Mouse (Mus musculus) right cerebral cortex, adult 18-20 months (tissue): ENCODE data around the gene Elmod2.
"Not testable (repeated sequence)": the region's sequence is repeated elsewhere in the genome, so short reads cannot be mapped to it uniquely, and the experiment has no call there.

Experiments
- DNase-seq: peaks from one replicate; pipeline ENCODE4 v3.0.0; 2022; ENCODE audit warnings: mixed read lengths

The Elmod2 gene

GRCm38 (mm10) chr8:83331899-83332697 lies at the start of gene Elmod2:
Gene Elmod2 (minus strand): TSS chr8:83332486.
- peak; percentile 98 for DNase-seq

- DNase-seq: no peak
Observed at GRCm38 (mm10) chr8:83381016-83381415, 48.7 kb upstream of the Elmod2 start.

GRCm38 (mm10) chr8:83380141-83380540 lies 47.9 kb upstream of the Elmod2 start:
- no peak for DNase-seq

- DNase-seq: no peak
Observed at GRCm38 (mm10) chr8:83377231-83377630, 44.9 kb upstream of the Elmod2 start.

- DNase-seq: no peak
Observed at GRCm38 (mm10) chr8:83363156-83363769, 31.0 kb upstream of the Elmod2 start.

- no peak for DNase-seq
Observed at GRCm38 (mm10) chr8:83351315-83351714, 19.0 kb upstream of the Elmod2 start.

- no peak for DNase-seq
Observed at GRCm38 (mm10) chr8:83348263-83348662, 16.0 kb upstream of the Elmod2 start, which contains the start of gene Mgat4d. Gene Mgat4d (plus strand): TSS chr8:83348471.

- no peak for DNase-seq
Observed at GRCm38 (mm10) chr8:83342693-83343092, 10.4 kb upstream of the Elmod2 start.

- no peak for DNase-seq
Observed at GRCm38 (mm10) chr8:83342076-83342475, 9.8 kb upstream of the Elmod2 start.

GRCm38 (mm10) chr8:83332864-83333263 lies 578 bp upstream of the Elmod2 start:
- no peak for DNase-seq

GRCm38 (mm10) chr8:83331567-83331898 lies 753 bp downstream of the Elmod2 start:
- DNase-seq: peak; percentile 46

GRCm38 (mm10) chr8:83327889-83328288 lies 4.4 kb downstream of the Elmod2 start:
- DNase-seq: no peak

- no peak for DNase-seq
Observed at GRCm38 (mm10) chr8:83323056-83323455, 9.2 kb downstream of the Elmod2 start.

- DNase-seq: no peak
Observed at GRCm38 (mm10) chr8:83322374-83322773, 9.9 kb downstream of the Elmod2 start.

GRCm38 (mm10) chr8:83320543-83320942 lies 11.7 kb downstream of the Elmod2 start:
- no peak for DNase-seq

- DNase-seq: no peak
Observed at GRCm38 (mm10) chr8:83315691-83316090, 16.6 kb downstream of the Elmod2 start.

GRCm38 (mm10) chr8:83315084-83315483 lies 17.2 kb downstream of the Elmod2 start:
- DNase-seq: not testable (repeated sequence)

GRCm38 (mm10) chr8:83309836-83310235 lies 22.4 kb downstream of the Elmod2 start:
- no peak for DNase-seq

- no peak for DNase-seq
Observed at GRCm38 (mm10) chr8:83304946-83305345, 27.3 kb downstream of the Elmod2 start.

GRCm38 (mm10) chr8:83300135-83300534 lies 32.2 kb downstream of the Elmod2 start:
- DNase-seq: no peak

GRCm38 (mm10) chr8:83297375-83297774 lies 34.9 kb downstream of the Elmod2 start:
- DNase-seq: no peak

- DNase-seq: no peak
Observed at GRCm38 (mm10) chr8:83290176-83290575, 42.1 kb downstream of the Elmod2 start, which contains the start of gene Ucp1. Gene Ucp1 (plus strand): TSS chr8:83290352.

- no peak for DNase-seq
Observed at GRCm38 (mm10) chr8:83285391-83285790, 46.9 kb downstream of the Elmod2 start.

GRCm38 (mm10) chr8:83278431-83278830 lies 53.9 kb downstream of the Elmod2 start:
- DNase-seq: no peak
